Mouse (Mus musculus) liver, embryonic 11.5 days (tissue): ENCODE measurements around the gene Kdm2a. TPM values are rescaled to one million over a fixed set of nuclear protein-coding genes. Genes with fewer than 3 reads are reported as not detected.
A peak's percentile ranks its signal among the peaks of the same experiment; 100 is the strongest.

Experiments
- ATAC-seq: fragments of 200-750 bp; cut with Nextera tagmentation; replicated peaks from 2 replicates; pipeline ENCODE4 v1.8.0; 2017; ENCODE audit warnings: moderate number of reproducible peaks, mild to moderate bottlenecking, moderate TSS enrichment, moderate library complexity; ENCODE audit not compliant: low FRiP score
- DNase-seq: peaks from one replicate; pipeline ENCODE4 v3.0.0-alpha.2; 2017; ENCODE audit warnings: low spot score
- H3K27ac ChIP-seq: fragments of 300-500 bp; sonication (generic); 2 replicates; pipeline ENCODE4 v1.5.1; 2014; ENCODE audit warnings: mild to moderate bottlenecking, low read depth, low read length, control low read depth
- H3K27me3 ChIP-seq: fragments of 300-500 bp; sonication (generic); replicated peaks from 2 replicates; pipeline ENCODE4 v1.6.1; 2014; ENCODE audit warnings: low read length, mixed read lengths; ENCODE audit not compliant: control insufficient read depth, insufficient read depth
- H3K36me3 ChIP-seq: fragments of 300-500 bp; sonication (generic); 2 replicates; pipeline ENCODE4 v1.6.1; 2014; ENCODE audit warnings: mild to moderate bottlenecking, low read length, moderate library complexity, mixed read lengths; ENCODE audit not compliant: control insufficient read depth, insufficient read depth
- H3K4me1 ChIP-seq: fragments of 300-500 bp; sonication (generic); replicated peaks from 2 replicates; pipeline ENCODE4 v1.6.1; 2014; ENCODE audit warnings: low read length, mixed read lengths; ENCODE audit not compliant: control insufficient read depth, insufficient read depth
- H3K4me2 ChIP-seq: fragments of 300-500 bp; sonication (generic); 2 replicates; pipeline ENCODE4 v1.6.1; 2014; ENCODE audit warnings: mild to moderate bottlenecking, control low read depth, moderate library complexity
- H3K4me3 ChIP-seq: fragments of 300-500 bp; sonication (generic); 2 replicates; pipeline ENCODE4 v1.5.1; 2014; ENCODE audit warnings: low read depth, low read length, control low read depth
- H3K9ac ChIP-seq: fragments of 300-500 bp; sonication (generic); 2 replicates; pipeline ENCODE4 v1.6.1; 2014; ENCODE audit warnings: low read depth, low read length, control low read depth
- H3K9me3 ChIP-seq: fragments of 300-500 bp; sonication (generic); 2 replicates; pipeline ENCODE4 v1.6.1; 2016; ENCODE audit warnings: low read length, inconsistent platforms, mixed read lengths; ENCODE audit not compliant: control insufficient read depth
- WGBS: fragments of 180-500 bp; shearing (Covaris S2); extraction: QIAGEN DNeasy Blood & Tissue Kit; methylation state at CpG from one replicate; pipeline ENCODE4 v1.1.7; 2014; 5-methylcytosine and 5-hydroxymethylcytosine counted together
- polyA plus RNA-seq: library from polyadenylated mRNA; unstranded; fragments of >200 nt; fragmentation: Nextera tagmentation; extraction: Ambion mirVana; gene quantifications from 2 replicates; pipeline ENCODE4 v1.2.1, GENCODE M21; 2014

Kdm2a gene
- polyA plus RNA-seq, 1 experiment from 2014 or later, result 40.2 TPM

GRCm38 (mm10) chr19:4302936-4303639, 95.0 kb downstream of the Kdm2a start:
- Histone ChIP-seq H3K4me3 (peak overlapping the region; percentile 98), H3K4me2 (peak overlapping the region; percentile 94), H3K9ac (0 out of 2 replicates have a peak overlapping the region, but pooled peaks have one; percentile 38), H3K27me3 (no peaks in the 10 kb centered on the region), H3K27ac (peak overlapping the region; percentile 84), H3K9me3 (no peaks in the 10 kb centered on the region), H3K4me1 (peaks cover 66% of the 10 kb centered on the region), H3K36me3 (no peaks in the 10 kb centered on the region)
- WGBS, result 46% methylated on average over 7 of the region's 7 CpGs
- DNase-seq (no peak), ATAC-seq (no peak)

DNA sequence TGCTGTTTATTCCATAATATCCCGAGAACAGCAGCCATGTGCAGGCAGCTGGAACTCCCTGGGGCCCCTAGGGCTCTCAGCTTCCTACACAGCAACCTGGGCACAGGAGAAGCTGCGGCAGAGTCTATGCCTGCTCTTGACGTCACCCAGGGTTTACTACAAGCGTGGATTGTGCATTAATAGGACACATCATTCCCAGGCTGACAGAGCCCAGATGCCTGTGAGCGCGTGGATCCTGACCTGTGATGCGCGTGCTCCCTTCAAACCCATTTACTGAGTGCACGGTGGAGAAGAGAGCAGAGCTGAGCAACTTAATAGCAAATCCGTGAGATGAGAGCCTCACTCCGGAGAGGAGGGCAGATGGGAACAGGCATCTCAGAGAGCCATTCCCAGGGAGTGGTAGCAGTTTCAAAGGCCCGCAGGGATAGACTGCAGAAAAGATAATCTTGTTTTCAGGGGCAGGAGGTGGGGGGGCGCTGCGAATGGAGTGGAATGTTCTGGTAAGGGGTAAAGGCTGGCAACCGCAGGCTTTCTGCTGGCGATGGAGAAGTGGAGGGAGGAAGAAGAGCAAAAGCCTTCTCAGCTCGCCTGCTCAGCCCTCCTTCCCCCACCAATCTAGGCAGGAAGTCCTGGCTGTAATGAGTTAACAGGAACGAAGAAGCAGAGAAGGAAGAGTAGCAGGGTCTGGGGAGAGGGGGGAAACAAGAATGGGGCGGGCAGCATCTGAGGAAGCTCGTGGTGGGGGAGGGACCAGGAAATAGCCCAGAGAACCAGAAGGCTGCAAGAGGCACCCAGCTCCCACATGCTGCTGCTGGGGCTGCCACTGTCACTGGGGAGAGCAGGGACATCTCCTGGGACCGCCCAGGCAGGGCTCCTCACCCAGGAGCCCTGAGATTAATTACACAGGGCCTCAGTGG, 96.1 kb downstream of the Kdm2a start:
- ATAC-seq (no peak; the same call in 1 of the 2 replicates), DNase-seq (peak; percentile 49)
- H3K9me3 ChIP-seq, result no peaks in the 10 kb centered on the region
- H3K36me3 ChIP-seq, result no peaks in the 10 kb centered on the region
- H3K27ac ChIP-seq, result peak overlapping the region; percentile 84
- no peaks in the 10 kb centered on the region for H3K27me3 ChIP-seq
- peaks cover 72% of the 10 kb centered on the region for H3K4me1 ChIP-seq
- peak overlapping the region; percentile 23 for H3K4me3 ChIP-seq
- 28% methylated on average over 21 of the region's 21 CpGs for WGBS
- H3K4me2 ChIP-seq, result peak overlapping the region; percentile 94
- H3K9ac ChIP-seq, result peak overlapping the region; percentile 38; the same call in 1 of the 2 replicates

GRCm38 (mm10) chr19:4300852-4301734, 97.0 kb downstream of the Kdm2a start:
- peak overlapping the region; percentile 38; the same call in 1 of the 2 replicates for H3K9ac ChIP-seq
- H3K4me1 ChIP-seq, result peaks cover 76% of the 10 kb centered on the region
- no peaks in the 10 kb centered on the region for H3K36me3 ChIP-seq
- no peaks in the 10 kb centered on the region for H3K27me3 ChIP-seq
- H3K9me3 ChIP-seq, result no peaks in the 10 kb centered on the region
- H3K27ac ChIP-seq, result peak overlapping the region; percentile 84
- peak overlapping the region; percentile 94 for H3K4me2 ChIP-seq
- DNase-seq (no peak), ATAC-seq (no peak)
- H3K4me3 ChIP-seq, result peak overlapping the region; percentile 23
- WGBS, result 55% methylated on average over 11 of the region's 11 CpGs

- no peaks in the 10 kb centered on the region for H3K9me3 ChIP-seq
- DNase-seq (no peak), ATAC-seq (0 out of 2 replicates have a peak, but pooled peaks have one; percentile 21)
- no peaks in the 10 kb centered on the region for H3K27me3 ChIP-seq
- peaks cover 76% of the 10 kb centered on the region for H3K4me1 ChIP-seq
- H3K4me3 ChIP-seq, result no peak overlapping the region
- peak overlapping the region; percentile 30; the same call in 1 of the 2 replicates for H3K9ac ChIP-seq
- H3K4me2 ChIP-seq, result peak overlapping the region; percentile 94; the same call in 1 of the 2 replicates
- peak overlapping the region; percentile 34; the same call in 1 of the 2 replicates for H3K27ac ChIP-seq
- 35% methylated on average over 7 of the region's 7 CpGs for WGBS
- H3K36me3 ChIP-seq, result peaks cover 2% of the 10 kb centered on the region; the same call in 1 of the 2 replicates
Observed at GRCm38 (mm10) chr19:4300271-4300704, 97.8 kb downstream of the Kdm2a start.

- Histone ChIP-seq H3K4me2 (0 out of 2 replicates have a peak overlapping the region, but pooled peaks have one; percentile 2), H3K27ac (peak overlapping the region; percentile 34; the same call in 1 of the 2 replicates), H3K9ac (0 out of 2 replicates have a peak overlapping the region, but pooled peaks have one; percentile 16), H3K4me3 (no peak overlapping the region), H3K27me3 (no peaks in the 10 kb centered on the region), H3K4me1 (peaks cover 74% of the 10 kb centered on the region), H3K36me3 (peaks cover 3% of the 10 kb centered on the region; the same call in 1 of the 2 replicates), H3K9me3 (no peaks in the 10 kb centered on the region)
- no peak for ATAC-seq
- DNase-seq, result no peak
- 59% methylated on average over 6 of the region's 6 CpGs for WGBS
Observed at GRCm38 (mm10) chr19:4299574-4300270, 98.4 kb downstream of the Kdm2a start.

- Histone ChIP-seq H3K4me3 (no peak overlapping the region), H3K9me3 (no peaks in the 10 kb centered on the region), H3K36me3 (peaks cover 3% of the 10 kb centered on the region; the same call in 1 of the 2 replicates), H3K27me3 (no peaks in the 10 kb centered on the region), H3K27ac (peak overlapping the region; percentile 7; the same call in 1 of the 2 replicates), H3K4me1 (peaks cover 73% of the 10 kb centered on the region), H3K4me2 (peak overlapping the region; percentile 3; the same call in 1 of the 2 replicates), H3K9ac (no peak overlapping the region)
- DNase-seq, result no peak
- 78% methylated on average over 7 of the region's 7 CpGs for WGBS
- no peak for ATAC-seq
Observed at GRCm38 (mm10) chr19:4299126-4299525, 99.0 kb downstream of the Kdm2a start.

DNA sequence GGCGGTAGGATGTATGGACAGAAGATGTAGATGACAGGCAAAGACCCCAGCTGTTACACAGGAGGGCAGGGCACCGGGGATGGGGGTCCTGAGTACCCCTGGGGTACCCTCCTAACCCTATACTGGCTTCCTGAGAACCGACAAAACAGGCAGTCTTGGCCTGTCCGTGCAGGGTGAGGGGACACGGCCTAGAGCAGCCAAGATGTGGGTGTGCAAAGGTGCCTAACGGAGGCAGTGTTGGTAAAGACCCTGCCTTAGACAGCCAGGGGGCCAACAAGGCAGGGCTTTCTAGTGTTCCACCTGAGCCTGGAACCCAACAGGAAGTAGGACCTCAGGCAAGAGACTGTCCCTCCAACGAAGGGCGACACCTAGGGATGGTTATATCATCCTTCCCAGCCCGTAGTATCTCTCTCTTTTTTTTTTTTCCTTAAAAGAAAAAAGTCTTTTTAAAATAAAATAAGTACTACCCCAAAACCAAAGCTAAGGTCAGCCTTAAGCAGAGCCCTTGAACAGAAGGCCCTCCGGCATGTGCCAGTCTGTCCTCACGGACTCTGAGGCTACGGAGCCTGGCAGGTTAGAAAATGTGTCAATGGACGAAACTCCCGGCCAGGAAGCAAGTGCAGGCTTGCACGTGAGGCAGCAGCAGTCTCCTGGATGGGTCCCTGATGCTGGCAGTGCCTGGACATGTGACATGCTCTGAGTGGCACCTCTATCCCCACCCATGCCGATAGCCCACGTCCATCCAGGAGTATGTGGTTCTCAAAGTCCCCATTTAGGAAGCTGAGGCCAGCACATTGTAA, 99.6 kb downstream of the Kdm2a start:
- WGBS, result 79% methylated on average over 17 of the region's 17 CpGs
- H3K4me2 ChIP-seq, result no peak overlapping the region; the same call in 1 of the 2 replicates
- H3K9ac ChIP-seq, result no peak overlapping the region

More for the DNA sequence above, 99.6 kb downstream of the Kdm2a start:
- no peaks in the 10 kb centered on the region for H3K27me3 ChIP-seq
- H3K9me3 ChIP-seq, result no peaks in the 10 kb centered on the region
- H3K27ac ChIP-seq, result 0 out of 2 replicates have a peak overlapping the region, but pooled peaks have one; percentile 7
- ATAC-seq, result no peak
- H3K36me3 ChIP-seq, result peaks cover 6% of the 10 kb centered on the region; the same call in 1 of the 2 replicates
- peaks cover 71% of the 10 kb centered on the region for H3K4me1 ChIP-seq
- H3K4me3 ChIP-seq, result no peak overlapping the region
- DNase-seq, result no peak
